Mouse (Mus musculus) lung, postnatal 0 days (tissue): ENCODE measurements around the gene Hand1. TPM values are rescaled to one million over a fixed set of nuclear protein-coding genes. Genes with fewer than 3 reads are reported as not detected.

ENCODE experiments used
- ATAC-seq: fragments of 200-750 bp; cut with Nextera tagmentation; 2 replicates; pipeline ENCODE4 v1.8.0; 2017; ENCODE audit warnings: moderate library complexity
- DNase-seq: peaks from one replicate; pipeline ENCODE4 v3.0.0-alpha.2; 2016; ENCODE audit warnings: low spot score
- H3K27ac ChIP-seq: fragments of 300-500 bp; sonication (generic); 2 replicates; pipeline ENCODE4 v1.5.1; 2014; ENCODE audit warnings: antibody characterized with exemption, mild to moderate bottlenecking, low read length, mixed read lengths
- H3K27me3 ChIP-seq: fragments of 300-500 bp; sonication (generic); replicated peaks from 2 replicates; pipeline ENCODE4 v1.6.1; 2014; ENCODE audit warnings: low read length, mixed read lengths; ENCODE audit not compliant: insufficient read depth
- H3K36me3 ChIP-seq: fragments of 300-500 bp; sonication (generic); 2 replicates; pipeline ENCODE4 v1.6.1; 2014; ENCODE audit warnings: low read length, mixed read lengths; ENCODE audit not compliant: insufficient read depth
- H3K4me1 ChIP-seq: fragments of 300-500 bp; sonication (generic); 2 replicates; pipeline ENCODE4 v1.6.1; 2014; ENCODE audit warnings: antibody characterized with exemption, low read depth, low read length, mixed read lengths; ENCODE audit not compliant: insufficient read depth
- H3K4me2 ChIP-seq: fragments of 300-500 bp; sonication (generic); replicated peaks from 2 replicates; pipeline ENCODE4 v1.6.1; 2014; ENCODE audit warnings: low read depth, mild to moderate bottlenecking, low read length, moderate library complexity, mixed read lengths
- H3K4me3 ChIP-seq: fragments of 300-500 bp; sonication (generic); 2 replicates; pipeline ENCODE4 v1.5.1; 2014; ENCODE audit warnings: low read depth, low read length
- H3K9ac ChIP-seq: fragments of 300-500 bp; sonication (generic); replicated peaks from 2 replicates; pipeline ENCODE4 v1.6.1; 2014; ENCODE audit warnings: low read depth, mild to moderate bottlenecking
- H3K9me3 ChIP-seq: fragments of 300-500 bp; sonication (generic); 2 replicates; pipeline ENCODE4 v1.6.1; 2016; ENCODE audit warnings: low read length, mixed read lengths
- CTCF ChIP-seq: IDR thresholded peaks from 2 replicates; pipeline ENCODE4 v1.5.1; 2016; ENCODE audit warnings: antibody characterized with exemption, mild to moderate bottlenecking
- EP300 ChIP-seq: IDR thresholded peaks from 2 replicates; pipeline ENCODE4 v1.6.1; 2016; ENCODE audit warnings: antibody characterized with exemption, mild to moderate bottlenecking, control low read depth
- WGBS: fragments of 180-500 bp; shearing (Covaris S2); extraction: QIAGEN DNeasy Blood & Tissue Kit; methylation state at CpG from one replicate; pipeline ENCODE4 v1.1.7; 2014; 5-methylcytosine and 5-hydroxymethylcytosine counted together
- polyA plus RNA-seq: library from polyadenylated mRNA; unstranded; fragments of >200 nt; fragmentation: Nextera tagmentation; extraction: Ambion mirVana; gene quantifications from 2 replicates; pipeline ENCODE4 v1.2.1, GENCODE M21; 2015

Hand1 gene
- polyA plus RNA-seq, 1 experiment from 2014 or later = not detected

DNA sequence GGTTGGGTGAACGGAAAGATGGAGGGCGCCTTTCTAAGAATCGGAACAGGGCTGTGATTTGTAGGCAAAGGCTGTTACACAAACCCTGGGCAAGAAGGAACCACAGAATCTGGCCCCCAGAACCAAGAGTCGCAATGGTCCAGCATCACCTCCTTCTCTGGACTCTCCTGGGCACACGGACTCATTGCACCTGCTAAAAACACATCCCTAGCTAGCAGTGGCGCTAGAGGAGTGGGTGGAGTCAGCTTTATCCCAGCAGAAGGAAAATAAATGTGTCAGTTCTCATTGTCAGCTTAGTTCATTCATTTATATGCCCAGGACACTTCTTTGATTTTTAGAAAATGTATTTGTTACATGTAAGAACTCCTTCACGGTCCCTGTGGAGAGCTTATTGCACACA is 8.8 kb upstream of the Hand1 start:
- Histone ChIP-seq H3K4me2 (no peak overlapping the region), H3K27me3 (peaks cover 56% of the 10 kb centered on the region), H3K4me1 (no peaks in the 10 kb centered on the region), H3K36me3 (no peaks in the 10 kb centered on the region), H3K4me3 (no peak overlapping the region), H3K9me3 (no peaks in the 10 kb centered on the region), H3K9ac (no peak overlapping the region), H3K27ac (no peak overlapping the region)
- 33% methylated on average over 7 of the region's 7 CpGs for WGBS
- TF ChIP-seq EP300 (no peak), CTCF (no peak)
- DNase-seq = no peak
- ATAC-seq = no peak

DNA sequence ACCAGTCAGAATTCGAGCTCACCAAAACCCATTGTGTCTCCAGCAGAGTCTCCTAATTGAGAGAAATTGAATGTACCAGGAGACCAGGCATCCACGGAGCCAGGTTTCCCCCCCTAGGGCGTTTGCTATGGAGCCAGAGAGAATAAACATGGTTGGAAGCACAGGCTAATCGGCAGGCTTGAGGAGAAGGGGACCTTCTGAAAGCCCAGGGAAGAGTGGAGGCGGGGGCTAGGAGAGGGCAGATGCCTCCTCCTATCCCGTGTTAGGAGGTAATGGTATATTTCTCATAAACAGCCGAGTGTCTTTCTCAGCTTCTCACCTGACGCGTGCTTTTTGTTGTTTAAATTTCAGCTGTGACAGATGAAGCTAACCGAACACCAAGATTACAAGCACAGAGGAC is 8.4 kb upstream of the Hand1 start:
- no peak overlapping the region for H3K4me3 ChIP-seq
- no peaks in the 10 kb centered on the region for H3K4me1 ChIP-seq
- TF ChIP-seq EP300 (no peak), CTCF (no peak)
- peaks cover 60% of the 10 kb centered on the region for H3K27me3 ChIP-seq
- no peaks in the 10 kb centered on the region for H3K9me3 ChIP-seq
- DNase-seq (no peak), ATAC-seq (no peak)
- H3K27ac ChIP-seq = no peak overlapping the region
- H3K36me3 ChIP-seq = no peaks in the 10 kb centered on the region
- no peak overlapping the region for H3K9ac ChIP-seq
- 15% methylated on average over 10 of the region's 10 CpGs for WGBS
- no peak overlapping the region for H3K4me2 ChIP-seq

DNA sequence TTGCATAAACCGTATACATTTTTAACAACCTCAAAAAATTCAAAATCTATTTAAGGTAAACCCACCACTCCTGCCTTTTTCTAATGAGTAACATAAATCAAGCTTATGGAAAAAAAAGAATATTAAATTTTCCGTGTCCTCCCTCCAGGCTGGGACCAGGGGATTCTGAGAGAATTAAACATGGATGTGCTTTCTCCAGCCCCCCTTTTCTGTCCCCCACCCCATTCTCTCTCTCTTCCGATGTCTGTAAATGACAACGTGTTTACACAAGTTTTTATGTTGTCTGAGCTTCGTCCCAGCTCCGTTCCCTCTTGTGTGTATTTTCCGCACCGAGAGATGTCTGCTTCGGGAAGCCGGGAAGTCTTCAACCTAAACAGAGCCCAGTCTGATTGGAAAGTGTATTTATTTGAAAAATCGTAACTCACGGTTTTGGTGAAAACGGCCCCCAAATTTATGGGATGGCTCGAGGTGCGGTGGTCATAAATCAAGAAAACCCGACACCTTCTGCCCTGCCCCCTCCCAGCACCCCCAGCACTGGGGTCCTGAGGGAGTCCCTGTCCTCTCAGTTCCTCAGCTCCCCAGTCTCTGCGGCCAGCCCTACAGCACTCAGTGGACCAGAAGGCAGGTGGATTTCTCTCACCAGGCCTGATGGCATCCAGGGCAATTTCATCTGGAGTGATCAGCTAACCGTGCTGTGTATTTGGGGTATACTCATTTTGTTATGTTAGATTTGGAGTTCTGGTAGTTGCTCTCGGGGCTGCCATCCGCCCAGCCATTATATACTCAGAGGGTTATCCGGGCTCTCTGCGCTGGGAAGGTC is 5.5 kb upstream of the Hand1 start:
- TF ChIP-seq CTCF (no peak), EP300 (no peak)
- no peak for ATAC-seq

DNA sequence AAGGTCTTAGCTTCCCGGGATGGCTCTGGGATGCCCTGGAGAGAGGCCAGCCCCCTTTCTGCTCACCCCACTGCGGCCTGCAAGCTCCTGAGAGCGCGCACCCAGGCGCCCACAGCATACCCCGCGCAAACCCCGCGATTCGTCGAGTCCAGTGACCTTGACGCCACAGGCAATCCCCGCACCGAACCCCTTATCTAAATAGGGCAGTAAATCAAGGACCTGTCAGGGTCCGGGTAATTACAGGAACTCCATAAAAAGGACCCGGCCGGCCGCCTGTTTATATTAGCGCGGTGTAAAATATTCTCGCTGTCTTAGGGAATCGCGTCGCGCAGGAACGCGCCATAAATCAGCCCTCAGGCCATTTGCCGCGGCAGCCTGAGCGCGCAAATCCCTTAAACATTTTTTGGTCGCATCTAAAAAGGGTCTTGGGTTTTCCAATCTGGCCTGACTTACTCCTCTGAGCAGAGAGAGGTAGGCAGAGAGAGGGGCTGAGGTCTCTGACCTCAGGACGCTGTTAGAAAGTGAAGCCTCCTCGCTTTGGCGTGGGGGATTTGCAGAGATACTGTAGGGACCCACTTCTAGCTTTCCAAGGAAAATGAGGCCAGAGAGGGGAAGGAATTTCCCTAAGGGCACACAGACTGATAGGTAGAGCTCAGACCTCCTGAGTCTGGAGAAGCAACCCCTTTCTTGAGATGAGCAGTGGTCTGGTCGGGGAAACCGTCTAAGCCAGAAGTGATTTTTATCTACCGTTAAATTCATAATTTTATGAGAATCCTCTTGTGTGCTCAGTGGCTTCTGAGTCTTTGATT is 4.5 kb upstream of the Hand1 start:
- H3K27me3 ChIP-seq = peaks cover 86% of the 10 kb centered on the region
- no peaks in the 10 kb centered on the region for H3K36me3 ChIP-seq
- 2% methylated on average over 38 of the region's 38 CpGs for WGBS
- no peak overlapping the region for H3K4me3 ChIP-seq
- H3K4me1 ChIP-seq = no peaks in the 10 kb centered on the region
- DNase-seq (no peak), ATAC-seq (no peak)
- no peak overlapping the region for H3K9ac ChIP-seq
- H3K4me2 ChIP-seq = no peak overlapping the region
- no peaks in the 10 kb centered on the region for H3K9me3 ChIP-seq
- no peak for TF ChIP-seq CTCF
- TF ChIP-seq EP300 = no peak
- H3K27ac ChIP-seq = no peak overlapping the region

More for the DNA sequence above, 5.5 kb upstream of the Hand1 start:
- Histone ChIP-seq H3K4me2 (no peak overlapping the region), H3K4me3 (no peak overlapping the region), H3K27ac (no peak overlapping the region), H3K4me1 (no peaks in the 10 kb centered on the region), H3K27me3 (peaks cover 85% of the 10 kb centered on the region), H3K9me3 (no peaks in the 10 kb centered on the region), H3K9ac (no peak overlapping the region), H3K36me3 (no peaks in the 10 kb centered on the region)
- DNase-seq = no peak
- WGBS = 7% methylated on average over 22 of the region's 22 CpGs

DNA sequence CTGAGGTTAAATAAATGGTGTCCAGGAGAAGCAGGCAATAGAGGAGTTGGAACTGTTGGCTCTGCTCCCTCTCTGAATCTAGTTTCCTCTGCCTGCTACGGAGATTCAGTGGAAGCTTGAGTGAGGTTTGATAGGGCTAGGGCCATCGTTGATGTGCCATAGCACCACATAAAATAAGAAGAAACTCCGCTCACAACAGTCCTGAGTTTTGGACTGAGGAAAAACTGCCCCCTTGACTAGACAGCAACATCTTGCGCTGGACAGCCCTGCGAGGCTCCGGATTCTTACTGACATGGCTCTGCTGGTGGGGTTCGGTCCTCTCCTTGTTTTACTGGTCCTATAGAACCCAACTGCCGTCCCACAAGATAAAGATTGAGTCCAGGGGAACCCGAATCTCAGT is 3.8 kb upstream of the Hand1 start:
- Histone ChIP-seq H3K9ac (no peak overlapping the region), H3K27ac (no peak overlapping the region), H3K4me2 (no peak overlapping the region), H3K36me3 (no peaks in the 10 kb centered on the region), H3K9me3 (no peaks in the 10 kb centered on the region), H3K4me1 (no peaks in the 10 kb centered on the region), H3K27me3 (peaks cover 91% of the 10 kb centered on the region), H3K4me3 (no peak overlapping the region)
- DNase-seq (no peak), ATAC-seq (no peak)
- TF ChIP-seq CTCF = no peak
- no peak for TF ChIP-seq EP300
- WGBS = 6% methylated on average over 9 of the region's 9 CpGs

DNA sequence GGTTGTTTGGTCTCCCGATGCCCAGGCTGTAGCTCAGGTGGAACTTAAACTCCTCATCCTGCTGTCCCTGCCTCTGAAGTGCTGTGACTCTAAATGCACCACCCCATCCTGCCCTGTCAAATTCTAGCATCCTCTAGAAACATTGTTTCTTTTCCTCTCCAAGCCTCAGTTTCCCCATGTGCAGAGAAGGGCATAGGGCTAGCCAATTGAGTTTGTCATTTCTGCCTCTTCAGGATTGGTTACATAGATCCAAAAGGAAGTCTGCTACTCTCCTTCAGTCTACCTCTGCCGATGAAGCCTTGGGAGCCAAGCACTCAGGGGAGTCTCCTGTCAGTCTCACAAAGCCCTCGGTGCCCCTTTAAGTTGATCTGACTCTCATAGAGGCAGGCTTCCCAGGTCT is 3.3 kb upstream of the Hand1 start:
- Histone ChIP-seq H3K4me1 (no peaks in the 10 kb centered on the region), H3K27ac (no peak overlapping the region), H3K27me3 (peaks cover 91% of the 10 kb centered on the region), H3K9me3 (no peaks in the 10 kb centered on the region), H3K9ac (no peak overlapping the region), H3K4me3 (no peak overlapping the region), H3K4me2 (no peak overlapping the region), H3K36me3 (no peaks in the 10 kb centered on the region)
- no peak for ATAC-seq
- WGBS = 14% methylated on average over 3 of the region's 3 CpGs
- DNase-seq = no peak
- TF ChIP-seq EP300 = no peak
- no peak for TF ChIP-seq CTCF
